Mouse (Mus musculus) cerebellum, adult (tissue): ENCODE data around the gene Kpnb1.
A peak's percentile ranks its signal among the peaks of the same experiment; 100 is the strongest.

Experiments
- ATAC-seq: cut with Nextera tagmentation; 2 replicates; pipeline ENCODE4 v1.9.2; 2017; ENCODE audit warnings: mild to moderate bottlenecking, moderate library complexity, mixed read lengths; ENCODE audit not compliant: insufficient number of reproducible peaks, low FRiP score, low TSS enrichment

Kpnb1 gene

GRCm38 (mm10) chr11:97186947-97187763, 526 bp downstream of the Kpnb1 start:
- ATAC-seq = peak; percentile 74

- ATAC-seq = no peak
These were observed 1.7 kb downstream of the Kpnb1 start for GRCm38 (mm10) chr11:97185704-97186614.

GRCm38 (mm10) chr11:97184875-97185274, 2.8 kb downstream of the Kpnb1 start:
- ATAC-seq = no peak

DNA sequence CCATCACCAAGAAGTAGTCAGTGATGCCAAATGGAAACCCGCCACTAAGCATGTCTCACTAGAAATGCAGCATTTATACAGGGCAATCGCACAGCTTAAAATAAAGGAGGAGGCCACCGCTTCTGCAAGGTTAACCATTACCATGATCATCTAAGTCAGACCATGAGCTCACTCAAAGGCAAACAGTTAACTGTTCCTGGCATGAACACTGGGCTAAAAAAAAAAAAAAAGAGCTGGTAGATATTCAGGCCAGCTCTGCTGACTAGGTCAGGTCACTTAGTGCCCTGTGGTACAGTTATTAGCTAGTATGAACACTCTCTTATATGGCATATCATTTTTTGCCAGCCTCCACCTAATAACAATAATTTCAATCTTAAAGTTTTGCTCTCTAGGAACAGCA, 5.2 kb downstream of the Kpnb1 start:
- no peak for ATAC-seq

GRCm38 (mm10) chr11:97181061-97181460, 6.6 kb downstream of the Kpnb1 start:
- ATAC-seq = no peak

DNA sequence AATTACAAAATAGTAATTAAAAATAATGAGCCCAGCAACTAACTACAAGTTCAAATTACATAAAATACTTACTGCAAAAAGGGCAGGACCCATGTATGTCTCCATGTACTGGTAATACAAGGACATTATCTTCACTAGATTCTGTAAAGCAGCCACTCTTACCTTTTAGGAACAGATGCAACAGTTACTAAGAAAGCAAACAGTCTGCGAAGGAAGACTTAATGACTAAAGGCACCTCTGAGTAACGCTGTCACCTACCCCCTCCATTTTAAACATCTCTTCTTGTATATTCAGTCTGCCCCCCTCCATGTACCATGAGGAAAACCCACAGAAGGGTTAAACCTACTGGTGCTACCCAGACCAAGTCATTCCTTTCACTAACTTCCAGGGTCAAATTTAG, 9.5 kb downstream of the Kpnb1 start:
- no peak for ATAC-seq

GRCm38 (mm10) chr11:97176851-97177250, 10.8 kb downstream of the Kpnb1 start:
- no peak for ATAC-seq

DNA sequence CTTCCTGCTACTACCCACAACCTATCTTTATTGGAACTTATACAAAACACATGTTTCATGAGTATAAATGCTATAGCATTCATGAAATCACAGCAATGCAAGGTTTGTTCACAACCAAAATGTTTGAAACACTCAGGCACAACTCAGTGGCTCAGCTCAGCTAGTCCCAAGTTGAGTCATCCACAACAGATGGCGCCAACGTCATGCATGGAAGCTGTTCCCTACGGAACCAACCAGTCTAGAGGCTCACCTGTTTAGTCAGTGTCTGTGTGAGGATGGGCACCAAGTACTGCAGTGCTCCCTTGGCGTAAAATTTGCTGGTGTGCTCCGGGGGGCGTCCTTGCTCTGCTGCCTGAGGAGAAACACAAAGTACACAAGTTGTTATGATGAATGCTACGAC, 12.2 kb downstream of the Kpnb1 start:
- no peak for ATAC-seq

DNA sequence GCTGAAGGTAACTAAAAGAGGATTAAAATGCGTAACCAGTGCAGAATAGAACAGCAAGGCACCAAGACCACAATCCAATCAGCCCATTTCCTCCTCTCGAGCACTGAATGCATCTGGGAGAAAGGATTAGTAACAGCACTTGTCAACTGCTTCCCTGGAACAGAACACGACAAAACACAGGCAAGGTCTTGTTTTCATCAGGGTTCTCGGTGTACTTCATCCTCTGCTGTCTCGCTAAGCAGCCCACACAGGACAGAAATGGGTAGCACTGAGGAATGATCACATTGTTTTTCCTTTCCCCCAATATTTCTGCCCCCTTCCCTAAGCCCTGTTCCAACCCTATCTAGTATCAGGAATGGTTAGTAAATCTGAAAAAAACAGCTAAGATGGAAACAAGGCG, 27.3 kb downstream of the Kpnb1 start:
- ATAC-seq = no peak

- ATAC-seq = no peak
These were observed 30.7 kb downstream of the Kpnb1 start for GRCm38 (mm10) chr11:97156999-97157398.

DNA sequence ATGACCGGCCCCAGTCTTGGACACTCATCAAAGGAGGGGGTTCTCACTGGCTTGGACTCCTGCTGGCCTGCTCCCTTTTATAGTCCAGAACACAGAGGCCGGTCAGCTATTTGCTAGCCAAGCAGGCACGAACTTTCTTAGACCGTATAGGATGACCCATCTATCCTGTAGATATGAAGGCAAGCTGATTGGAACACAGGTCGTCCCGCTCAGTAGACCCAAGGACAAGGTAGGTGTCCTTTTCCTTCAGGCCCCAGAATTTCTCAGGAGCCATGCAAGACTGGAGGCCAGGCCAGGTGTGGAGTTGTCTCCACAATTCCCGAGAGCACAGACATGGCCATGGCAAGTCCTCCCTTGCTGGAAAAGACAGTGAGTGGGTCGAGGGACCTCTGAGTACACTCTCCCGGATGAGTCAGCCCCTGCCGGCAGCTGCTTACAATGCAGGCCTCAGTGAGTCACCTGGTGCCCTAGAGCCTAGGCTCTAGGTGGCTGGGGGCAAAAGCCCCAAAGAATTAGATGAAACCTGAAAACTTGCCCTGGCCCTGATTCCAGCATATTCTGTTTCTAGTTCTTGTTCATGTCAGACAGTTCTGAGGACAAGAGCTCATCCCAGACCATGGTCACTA, 34.9 kb downstream of the Kpnb1 start:
- ATAC-seq = no peak

DNA sequence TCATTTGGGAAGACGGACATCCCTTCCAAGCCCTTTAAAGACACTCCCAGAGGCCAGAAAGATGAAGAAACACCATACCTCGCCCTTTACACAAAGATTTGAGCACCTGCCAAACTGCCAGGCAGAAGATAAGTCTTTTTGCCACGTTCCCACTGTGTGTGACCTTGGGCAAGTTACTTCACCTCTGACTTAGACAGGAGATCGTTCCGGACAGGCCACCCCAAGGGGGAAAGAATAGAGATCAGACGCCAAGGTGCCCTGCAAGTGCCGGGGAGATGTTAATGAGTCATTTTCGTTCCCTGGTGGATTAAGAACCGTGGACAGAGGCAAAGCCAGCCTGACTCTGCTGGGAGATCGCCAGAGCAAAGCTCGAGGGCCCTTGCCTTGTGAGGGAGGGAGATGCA, 35.7 kb downstream of the Kpnb1 start:
- ATAC-seq = no peak

GRCm38 (mm10) chr11:97151343-97151801, 36.3 kb downstream of the Kpnb1 start, which contains the start of gene Tbkbp1:
Gene Tbkbp1 (minus strand): TSS chr11:97151495.
- no peak for ATAC-seq

GRCm38 (mm10) chr11:97150411-97151330, 37.0 kb downstream of the Kpnb1 start:
- ATAC-seq = peak; percentile 57

DNA sequence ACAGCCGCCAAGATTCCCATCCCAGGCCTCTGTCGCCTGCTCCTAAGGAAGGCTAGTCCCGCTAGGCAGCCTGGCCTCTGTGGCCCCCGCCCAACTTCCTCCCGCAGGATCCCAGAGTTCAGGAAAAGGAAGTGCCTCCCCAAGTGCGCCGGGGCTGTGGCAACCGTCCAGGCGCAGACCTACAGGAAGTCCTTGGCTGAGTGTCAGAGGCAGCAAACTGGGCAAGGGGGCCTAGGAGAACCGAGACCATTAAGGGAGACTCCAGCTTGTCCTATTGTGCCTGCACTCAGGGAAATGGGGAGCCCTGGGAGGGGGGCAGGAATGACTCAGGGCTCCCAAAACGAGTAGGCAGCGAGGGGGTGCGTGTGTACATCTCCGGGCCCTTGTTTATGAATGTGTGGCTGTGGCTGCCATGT, 37.7 kb downstream of the Kpnb1 start:
- no peak for ATAC-seq

DNA sequence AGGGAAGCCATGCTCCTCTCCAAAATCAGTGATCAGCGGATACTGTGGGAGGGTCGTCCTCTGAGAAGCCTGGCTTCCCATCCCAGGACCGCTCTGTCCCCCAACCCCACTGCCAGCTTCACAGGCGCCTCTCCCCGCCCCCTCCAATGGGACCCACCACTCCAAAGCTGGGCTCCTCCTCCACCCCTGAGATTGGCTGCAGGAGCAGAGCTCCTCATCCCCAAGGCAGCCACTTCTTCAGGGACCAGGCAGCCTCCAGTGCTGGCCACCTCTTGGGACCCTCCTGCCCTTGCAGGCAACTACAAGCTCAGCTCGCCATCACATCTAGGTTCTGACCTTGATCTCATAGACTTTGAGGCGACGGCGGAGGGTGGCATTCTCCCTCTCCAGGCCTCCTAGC, 38.7 kb downstream of the Kpnb1 start:
- ATAC-seq = no peak

- no peak for ATAC-seq
These were observed 39.1 kb downstream of the Kpnb1 start for GRCm38 (mm10) chr11:97148591-97148990.

DNA sequence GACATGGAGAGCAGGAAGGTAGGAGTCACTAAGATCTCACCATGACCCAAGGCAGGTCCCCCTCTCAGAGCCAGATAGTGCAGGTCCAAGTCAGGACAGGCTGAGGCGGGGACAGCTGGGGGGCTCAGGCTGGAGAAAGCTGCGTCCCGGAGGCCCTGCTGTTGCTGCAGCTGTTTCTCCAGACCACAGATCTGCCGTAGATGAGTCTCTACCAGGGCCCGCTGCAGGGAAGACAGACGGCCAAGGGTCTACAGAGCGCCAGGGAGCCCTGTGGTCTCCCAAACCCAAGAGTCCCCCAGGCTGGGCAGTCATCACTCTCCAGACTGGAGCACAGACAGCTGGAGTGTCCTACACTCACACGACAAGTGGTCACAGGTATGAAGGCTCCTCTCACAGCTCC, 40.3 kb downstream of the Kpnb1 start:
- ATAC-seq = no peak

GRCm38 (mm10) chr11:97146724-97147123, 41.0 kb downstream of the Kpnb1 start:
- no peak for ATAC-seq

GRCm38 (mm10) chr11:97145951-97146350, 41.7 kb downstream of the Kpnb1 start:
- no peak for ATAC-seq
